In genomic region chr2:71054716-71055115, GRCm38 (mm10) we compare ENCODE assay signal across 7 mouse cellular contexts. TPM values are rescaled to one million over a fixed set of nuclear protein-coding genes. Genes with fewer than 3 reads are reported as not detected.
DNase-seq lines count a peak whose midpoint lies in the region; ATAC-seq lines count a peak whose summit lies in the region.

No protein-coding gene starts in this region.

- peak overlapping the region; percentile 92 for H3K9ac ChIP-seq in embryonic facial prominence, embryonic 13.5 days
- H3K9ac ChIP-seq in stomach, embryonic 14.5 days (replicated peaks; ENCODE audit: low read depth, low read length) = peak overlapping the region; percentile 63

- peaks cover 27% of the 10 kb centered on the region for H3K4me1 ChIP-seq in megakaryocyte, embryonic 14.5 days
- peaks cover 13% of the 10 kb centered on the region for H3K4me1 ChIP-seq in embryonic facial prominence, embryonic 13.5 days
- peaks cover 6% of the 10 kb centered on the region; the same call in 1 of the 2 replicates for H3K4me1 ChIP-seq in limb, embryonic 10.5 days
- H3K4me1 ChIP-seq in stomach, embryonic 14.5 days (ENCODE audit: control insufficient read depth, insufficient read depth, low read length) = peaks cover 4% of the 10 kb centered on the region; the same call in 1 of the 2 replicates

- 26% methylated on average over 9 of the region's 9 CpGs for WGBS in embryonic facial prominence, embryonic 13.5 days
- 51% methylated on average over 9 of the region's 9 CpGs for WGBS in limb, embryonic 10.5 days
- 36% methylated on average over 9 of the region's 9 CpGs for WGBS in stomach, embryonic 14.5 days

- peak overlapping the region; percentile 76 for H3K4me2 ChIP-seq in embryonic facial prominence, embryonic 13.5 days
- peak overlapping the region; percentile 76 for H3K4me2 ChIP-seq in stomach, embryonic 14.5 days (replicated peaks; ENCODE audit: low read depth, low read length)

- no peak for ATAC-seq in megakaryocyte, adult 5-6 weeks (ENCODE audit: poor library complexity, severe bottlenecking)
- ATAC-seq in embryonic facial prominence, embryonic 13.5 days (ENCODE audit: insufficient number of reproducible peaks, insufficient read depth, low FRiP score, low TSS enrichment, low read depth) = 0 out of 2 replicates have a peak, but pooled peaks have one; percentile 1
- ATAC-seq in stomach, embryonic 14.5 days (ENCODE audit: insufficient number of reproducible peaks, insufficient read depth, low FRiP score, low read depth) = no peak

- peak overlapping the region; percentile 96; the same call in 1 of the 2 replicates for H3K27ac ChIP-seq in embryonic facial prominence, embryonic 13.5 days
- H3K27ac ChIP-seq in limb, embryonic 10.5 days = peak overlapping the region; percentile 88
- no peak overlapping the region for H3K27ac ChIP-seq in stomach, embryonic 14.5 days (ENCODE audit: low read length)

- H3K4me3 ChIP-seq in megakaryocyte, embryonic 14.5 days (replicated peaks) = peak overlapping the region; percentile 99
- peak overlapping the region; percentile 90 for H3K4me3 ChIP-seq in embryonic facial prominence, embryonic 13.5 days
- H3K4me3 ChIP-seq in limb, embryonic 10.5 days = peak overlapping the region; percentile 67
- H3K4me3 ChIP-seq in stomach, embryonic 14.5 days (ENCODE audit: low read depth, low read length) = peak overlapping the region; percentile 85

- no peaks in the 10 kb centered on the region for H3K9me3 ChIP-seq in megakaryocyte, embryonic 14.5 days
- no peaks in the 10 kb centered on the region for H3K9me3 ChIP-seq in embryonic facial prominence, embryonic 13.5 days
- no peaks in the 10 kb centered on the region for H3K9me3 ChIP-seq in limb, embryonic 10.5 days (replicated peaks)
- no peaks in the 10 kb centered on the region for H3K9me3 ChIP-seq in stomach, embryonic 14.5 days (ENCODE audit: control insufficient read depth, low read depth, low read length)

- no peaks in the 10 kb centered on the region for H3K27me3 ChIP-seq in megakaryocyte, embryonic 14.5 days (replicated peaks)
- H3K27me3 ChIP-seq in embryonic facial prominence, embryonic 13.5 days = no peaks in the 10 kb centered on the region
- no peaks in the 10 kb centered on the region for H3K27me3 ChIP-seq in limb, embryonic 10.5 days (ENCODE audit: low read depth, poor library complexity, severe bottlenecking)
- H3K27me3 ChIP-seq in stomach, embryonic 14.5 days (ENCODE audit: control insufficient read depth, insufficient read depth, low read length) = no peaks in the 10 kb centered on the region

- DNase-seq in limb, embryonic 10.5 days (ENCODE audit: low spot score) = no peak
- DNase-seq in urinary bladder, adult 2 months (ENCODE audit: low spot score) = no peak
- no peak for DNase-seq in right cerebral cortex, postnatal 36 days (ENCODE audit: low spot score in 2 of 2)

- H3K36me3 ChIP-seq in megakaryocyte, embryonic 14.5 days (replicated peaks; ENCODE audit: low read length) = peaks cover 28% of the 10 kb centered on the region
- peaks cover 14% of the 10 kb centered on the region for H3K36me3 ChIP-seq in embryonic facial prominence, embryonic 13.5 days
- peaks cover 13% of the 10 kb centered on the region for H3K36me3 ChIP-seq in limb, embryonic 10.5 days
- peaks cover 10% of the 10 kb centered on the region; the same call in 1 of the 2 replicates for H3K36me3 ChIP-seq in stomach, embryonic 14.5 days (ENCODE audit: control insufficient read depth, insufficient read depth, low read length)

RNA-seq across cellular contexts. Expression of gene Dcaf17, which starts 0.4 kb away (rescaled TPM):
- polyA plus RNA-seq in megakaryocyte, embryonic 14.5 days (2012; ENCODE audit: insufficient read depth, low replicate concordance) = 2.2 and 4.0 TPM in 2 replicates
- total RNA-seq in megakaryocyte, adult 5-6 weeks (2015) = 8.2 and 11.0 TPM in 2 replicates
- total RNA-seq in megakaryocyte, adult 5-6 weeks (2017) = 6.5 and 10.2 TPM in 2 replicates
- 34.5 and 38.6 TPM in 2 replicates for polyA plus RNA-seq in embryonic facial prominence, embryonic 13.5 days (2015; fragmentation: Nextera tagmentation; extraction: Ambion mirVana)
- 30.6 and 31.1 TPM in 2 replicates for polyA plus RNA-seq in limb, embryonic 10.5 days (2016; fragmentation: Nextera tagmentation; extraction: Ambion mirVana)
- polyA plus RNA-seq in stomach, embryonic 14.5 days (2014; fragmentation: Nextera tagmentation; extraction: Ambion mirVana) = 40.8 and 42.0 TPM in 2 replicates
- polyA plus RNA-seq in urinary bladder, adult 2 months (2012; rRNA removed) = 5.9 and 7.9 TPM in 2 replicates

RNA-seq across cellular contexts. Expression of gene Mettl8, which starts 0.7 kb away (rescaled TPM):
- polyA plus RNA-seq in megakaryocyte, embryonic 14.5 days (2012; ENCODE audit: insufficient read depth, low replicate concordance) = 2.9 and 8.6 TPM in 2 replicates
- 8.2 and 13.2 TPM in 2 replicates for total RNA-seq in megakaryocyte, adult 5-6 weeks (2015)
- total RNA-seq in megakaryocyte, adult 5-6 weeks (2017) = 6.4 and 8.4 TPM in 2 replicates
- polyA plus RNA-seq in embryonic facial prominence, embryonic 13.5 days (2015; fragmentation: Nextera tagmentation; extraction: Ambion mirVana) = 18.8 and 19.5 TPM in 2 replicates
- polyA plus RNA-seq in limb, embryonic 10.5 days (2016; fragmentation: Nextera tagmentation; extraction: Ambion mirVana) = 22.9 and 23.1 TPM in 2 replicates
- 20.0 and 22.3 TPM in 2 replicates for polyA plus RNA-seq in stomach, embryonic 14.5 days (2014; fragmentation: Nextera tagmentation; extraction: Ambion mirVana)
- polyA plus RNA-seq in urinary bladder, adult 2 months (2012; rRNA removed) = 8.5 and 10.2 TPM in 2 replicates
